Mouse (Mus musculus) hindbrain, embryonic 12.5 days (tissue): ENCODE data around the gene Polr3gl. TPM values are rescaled to one million over a fixed set of nuclear protein-coding genes. Genes with fewer than 3 reads are reported as not detected.

ENCODE experiments used
- ATAC-seq: fragments of 200-750 bp; cut with Nextera tagmentation; 2 replicates; pipeline ENCODE4 v1.8.0; 2017; ENCODE audit warnings: moderate TSS enrichment; ENCODE audit not compliant: low FRiP score
- H3K27ac ChIP-seq: fragments of 300-500 bp; sonication (generic); 2 replicates; pipeline ENCODE4 v1.5.1; 2016; ENCODE audit warnings: mild to moderate bottlenecking
- H3K27me3 ChIP-seq: fragments of 300-500 bp; sonication (generic); 2 replicates; pipeline ENCODE4 v1.6.1; 2016; ENCODE audit warnings: mild to moderate bottlenecking
- H3K36me3 ChIP-seq: fragments of 300-500 bp; sonication (generic); 2 replicates; pipeline ENCODE4 v1.6.1; 2016; ENCODE audit warnings: mild to moderate bottlenecking
- H3K4me1 ChIP-seq: fragments of 300-500 bp; sonication (generic); 2 replicates; pipeline ENCODE4 v1.6.1; 2016
- H3K4me2 ChIP-seq: fragments of 300-500 bp; sonication (generic); replicated peaks from 2 replicates; pipeline ENCODE4 v1.6.1; 2016; ENCODE audit warnings: mild to moderate bottlenecking
- H3K4me3 ChIP-seq: fragments of 300-500 bp; sonication (generic); 2 replicates; pipeline ENCODE4 v1.5.1; 2016; ENCODE audit warnings: mild to moderate bottlenecking
- H3K9ac ChIP-seq: fragments of 300-500 bp; sonication (generic); 2 replicates; pipeline ENCODE4 v1.6.1; 2016; ENCODE audit warnings: mild to moderate bottlenecking, moderate library complexity
- H3K9me3 ChIP-seq: fragments of 300-500 bp; sonication (generic); replicated peaks from 2 replicates; pipeline ENCODE4 v1.6.1; 2016; ENCODE audit warnings: mild to moderate bottlenecking
- WGBS: fragments of 180-500 bp; shearing (Covaris S2); methylation state at CpG from one replicate; pipeline ENCODE4 v1.1.7; 2016; 5-methylcytosine and 5-hydroxymethylcytosine counted together
- polyA plus RNA-seq: library from polyadenylated mRNA; unstranded; fragments of >200 nt; fragmentation: Nextera tagmentation; extraction: Ambion mirVana; gene quantifications from 2 replicates; pipeline ENCODE4 v1.2.1, GENCODE M21; 2016

The Polr3gl gene
- polyA plus RNA-seq, 1 experiment from 2014 or later = 40.0 TPM

GRCm38 (mm10) chr3:96558668-96559196 is 35.2 kb downstream of the Polr3gl start:
- Histone ChIP-seq H3K4me3 (peak overlapping the region; percentile 73), H3K4me1 (peaks cover 53% of the 10 kb centered on the region), H3K9me3 (no peaks in the 10 kb centered on the region), H3K27me3 (no peaks in the 10 kb centered on the region), H3K4me2 (peak overlapping the region; percentile 82), H3K9ac (peak overlapping the region; percentile 68), H3K36me3 (peaks cover 21% of the 10 kb centered on the region), H3K27ac (peak overlapping the region; percentile 45; the same call in 1 of the 2 replicates)
- 46% methylated on average over 10 of the region's 10 CpGs for WGBS
- ATAC-seq = no peak

GRCm38 (mm10) chr3:96558159-96558558 is 35.8 kb downstream of the Polr3gl start:
- H3K27ac ChIP-seq = peak overlapping the region; percentile 67
- H3K4me2 ChIP-seq = peak overlapping the region; percentile 82
- under 1% methylated on average over 17 of the region's 17 CpGs for WGBS
- H3K4me3 ChIP-seq = peak overlapping the region; percentile 73
- no peaks in the 10 kb centered on the region for H3K9me3 ChIP-seq
- no peaks in the 10 kb centered on the region for H3K27me3 ChIP-seq
- 0 out of 2 replicates have a peak, but pooled peaks have one; percentile 23 for ATAC-seq
- peaks cover 53% of the 10 kb centered on the region for H3K4me1 ChIP-seq
- peak overlapping the region; percentile 68 for H3K9ac ChIP-seq
- H3K36me3 ChIP-seq = peaks cover 21% of the 10 kb centered on the region

GRCm38 (mm10) chr3:96557694-96558093 is 36.3 kb downstream of the Polr3gl start, which contains the start of gene Txnip:
Txnip (plus strand) TSS chr3:96557957.
- WGBS = under 1% methylated on average over 26 of the region's 26 CpGs
- Histone ChIP-seq H3K4me3 (peak within 1 kb of the TSS; percentile 73), H3K9ac (peak within 1 kb of the TSS; percentile 68), H3K4me1 (peaks cover 53% of the 10 kb centered on the region), H3K36me3 (peaks cover 21% of the 10 kb centered on the region), H3K4me2 (peak within 1 kb of the TSS; percentile 82), H3K9me3 (no peaks in the 10 kb centered on the region), H3K27me3 (no peaks in the 10 kb centered on the region), H3K27ac (peak within 1 kb of the TSS; percentile 73)
- ATAC-seq = peak; percentile 99

GRCm38 (mm10) chr3:96556651-96557635 is 37.0 kb downstream of the Polr3gl start:
- peak overlapping the region; percentile 55 for H3K9ac ChIP-seq
- H3K36me3 ChIP-seq = peaks cover 21% of the 10 kb centered on the region
- peak overlapping the region; percentile 82 for H3K4me2 ChIP-seq
- H3K4me1 ChIP-seq = peaks cover 53% of the 10 kb centered on the region
- peak overlapping the region; percentile 73 for H3K27ac ChIP-seq
- WGBS = 12% methylated on average over 22 of the region's 22 CpGs
- peak overlapping the region; percentile 73 for H3K4me3 ChIP-seq
- H3K9me3 ChIP-seq = no peaks in the 10 kb centered on the region
- 0 out of 2 replicates have a peak, but pooled peaks have one; percentile 5 for ATAC-seq
- H3K27me3 ChIP-seq = no peaks in the 10 kb centered on the region

GRCm38 (mm10) chr3:96555999-96556614 is 37.9 kb downstream of the Polr3gl start:
- no peak for ATAC-seq
- no peak overlapping the region for H3K9ac ChIP-seq
- no peak overlapping the region for H3K27ac ChIP-seq
- no peak overlapping the region for H3K4me3 ChIP-seq
- H3K4me1 ChIP-seq = peaks cover 49% of the 10 kb centered on the region
- WGBS = 83% methylated on average over 15 of the region's 15 CpGs
- H3K4me2 ChIP-seq = peak overlapping the region; percentile 82; the same call in 1 of the 2 replicates
- no peaks in the 10 kb centered on the region for H3K27me3 ChIP-seq
- H3K36me3 ChIP-seq = peaks cover 17% of the 10 kb centered on the region
- H3K9me3 ChIP-seq = no peaks in the 10 kb centered on the region

GRCm38 (mm10) chr3:96555041-96555596 is 38.9 kb downstream of the Polr3gl start:
- H3K36me3 ChIP-seq = peaks cover 7% of the 10 kb centered on the region
- H3K4me3 ChIP-seq = no peak overlapping the region
- H3K4me2 ChIP-seq = no peak overlapping the region
- peaks cover 41% of the 10 kb centered on the region for H3K4me1 ChIP-seq
- H3K9me3 ChIP-seq = no peaks in the 10 kb centered on the region
- H3K27ac ChIP-seq = peak overlapping the region; percentile 46
- 43% methylated on average over 12 of the region's 12 CpGs for WGBS
- no peaks in the 10 kb centered on the region for H3K27me3 ChIP-seq
- H3K9ac ChIP-seq = no peak overlapping the region
- ATAC-seq = 0 out of 2 replicates have a peak, but pooled peaks have one; percentile 17

- Histone ChIP-seq H3K27ac (no peak overlapping the region), H3K9ac (no peak overlapping the region), H3K4me1 (peaks cover 32% of the 10 kb centered on the region), H3K4me2 (no peak overlapping the region), H3K4me3 (no peak overlapping the region), H3K9me3 (no peaks in the 10 kb centered on the region), H3K36me3 (no peaks in the 10 kb centered on the region), H3K27me3 (no peaks in the 10 kb centered on the region)
- no peak for ATAC-seq
- WGBS = 81% methylated on average over 6 of the region's 6 CpGs
Measured at GRCm38 (mm10) chr3:96554251-96554650, 39.7 kb downstream of the Polr3gl start.

- Histone ChIP-seq H3K36me3 (no peaks in the 10 kb centered on the region), H3K27ac (no peak overlapping the region), H3K4me2 (no peak overlapping the region), H3K9me3 (no peaks in the 10 kb centered on the region), H3K4me3 (no peak overlapping the region), H3K9ac (no peak overlapping the region), H3K27me3 (no peaks in the 10 kb centered on the region), H3K4me1 (peaks cover 26% of the 10 kb centered on the region)
- ATAC-seq = no peak
- WGBS = 90% methylated on average over 6 of the region's 6 CpGs
Measured at GRCm38 (mm10) chr3:96553601-96554000, 40.4 kb downstream of the Polr3gl start.

GRCm38 (mm10) chr3:96551890-96552289 is 42.1 kb downstream of the Polr3gl start:
- Histone ChIP-seq H3K4me3 (no peak overlapping the region), H3K9me3 (no peaks in the 10 kb centered on the region), H3K9ac (no peak overlapping the region), H3K4me1 (peaks cover 23% of the 10 kb centered on the region), H3K36me3 (no peaks in the 10 kb centered on the region), H3K4me2 (no peak overlapping the region), H3K27ac (no peak overlapping the region), H3K27me3 (no peaks in the 10 kb centered on the region)
- no peak for ATAC-seq
- 81% methylated on average over 7 of the region's 7 CpGs for WGBS

GRCm38 (mm10) chr3:96551203-96551602 is 42.8 kb downstream of the Polr3gl start:
- Histone ChIP-seq H3K36me3 (no peaks in the 10 kb centered on the region), H3K9ac (no peak overlapping the region), H3K27me3 (0 out of 2 replicates have a peak, but pooled peaks cover under 1% of the 10 kb centered on the region), H3K4me3 (no peak overlapping the region), H3K9me3 (no peaks in the 10 kb centered on the region), H3K4me2 (no peak overlapping the region), H3K27ac (peak overlapping the region; percentile 12; the same call in 1 of the 2 replicates), H3K4me1 (peaks cover 16% of the 10 kb centered on the region)
- 20% methylated on average over 8 of the region's 8 CpGs for WGBS
- ATAC-seq = no peak

GRCm38 (mm10) chr3:96549346-96549745 is 44.6 kb downstream of the Polr3gl start:
- H3K4me1 ChIP-seq = 0 out of 2 replicates have a peak, but pooled peaks cover 5% of the 10 kb centered on the region
- WGBS = 81% methylated on average over 5 of the region's 5 CpGs
- H3K4me3 ChIP-seq = no peak overlapping the region
- H3K9me3 ChIP-seq = no peaks in the 10 kb centered on the region
- no peak overlapping the region for H3K9ac ChIP-seq
- H3K4me2 ChIP-seq = no peak overlapping the region
- H3K36me3 ChIP-seq = no peaks in the 10 kb centered on the region
- H3K27me3 ChIP-seq = 0 out of 2 replicates have a peak, but pooled peaks cover 4% of the 10 kb centered on the region
- ATAC-seq = no peak
- no peak overlapping the region for H3K27ac ChIP-seq
